Mouse (Mus musculus): ENCODE results near the gene Gls. TPM values are rescaled to one million over a fixed set of nuclear protein-coding genes. Genes with fewer than 3 reads are reported as not detected.
A peak's percentile ranks its signal among the peaks of the same experiment; 100 is the strongest.

The Gls gene
- polyA plus RNA-seq, 1 experiment = 89.5 TPM

GRCm38 (mm10) chr1:52182992-52183391, 50.0 kb downstream of the Gls start:
- no peak for TF ChIP-seq CTCF (IDR thresholded peaks at IDR 0.05; ENCODE audit: low read depth, low read length)
- no peak for TF ChIP-seq POLR2A (IDR thresholded peaks at IDR 0.05; ENCODE audit: borderline replicate concordance, low read depth, low read length)
- Histone ChIP-seq H3K4me1 (ENCODE audit: control insufficient read depth, insufficient read depth, low read length) (no peaks in the 10 kb centered on the region), H3K27ac (ENCODE audit: insufficient read depth, low read depth, low read length) (no peak overlapping the region), H3K4me3 (ENCODE audit: insufficient read depth, low read length) (no peak overlapping the region)

- H3K4me1 ChIP-seq (ENCODE audit: control insufficient read depth, insufficient read depth, low read length) = no peaks in the 10 kb centered on the region
- H3K27ac ChIP-seq (ENCODE audit: insufficient read depth, low read depth, low read length) = no peak overlapping the region
- no peak overlapping the region for H3K4me3 ChIP-seq (ENCODE audit: insufficient read depth, low read length)
- TF ChIP-seq CTCF (IDR thresholded peaks at IDR 0.05; ENCODE audit: low read depth, low read length) (no peak), POLR2A (IDR thresholded peaks at IDR 0.05; ENCODE audit: borderline replicate concordance, low read depth, low read length) (no peak)
These were observed 51.0 kb downstream of the Gls start for GRCm38 (mm10) chr1:52181994-52182393.

- H3K27ac ChIP-seq (ENCODE audit: insufficient read depth, low read depth, low read length) = no peak overlapping the region
- TF ChIP-seq CTCF (IDR thresholded peaks at IDR 0.05; ENCODE audit: low read depth, low read length) = no peak
- TF ChIP-seq POLR2A (IDR thresholded peaks at IDR 0.05; ENCODE audit: borderline replicate concordance, low read depth, low read length) = no peak
- H3K4me3 ChIP-seq (ENCODE audit: insufficient read depth, low read length) = no peak overlapping the region
- no peaks in the 10 kb centered on the region for H3K4me1 ChIP-seq (ENCODE audit: control insufficient read depth, insufficient read depth, low read length)
These were observed 53.0 kb downstream of the Gls start for GRCm38 (mm10) chr1:52179939-52180568.

GRCm38 (mm10) chr1:52176999-52177398, 56.0 kb downstream of the Gls start:
- H3K4me3 ChIP-seq (ENCODE audit: insufficient read depth, low read length) = no peak overlapping the region
- H3K27ac ChIP-seq (ENCODE audit: insufficient read depth, low read depth, low read length) = no peak overlapping the region
- H3K4me1 ChIP-seq (ENCODE audit: control insufficient read depth, insufficient read depth, low read length) = no peaks in the 10 kb centered on the region
- TF ChIP-seq POLR2A (IDR thresholded peaks at IDR 0.05; ENCODE audit: borderline replicate concordance, low read depth, low read length) (no peak), CTCF (IDR thresholded peaks at IDR 0.05; ENCODE audit: low read depth, low read length) (no peak)

GRCm38 (mm10) chr1:52175983-52176382, 57.0 kb downstream of the Gls start:
- no peaks in the 10 kb centered on the region for H3K4me1 ChIP-seq (ENCODE audit: control insufficient read depth, insufficient read depth, low read length)
- no peak overlapping the region for H3K4me3 ChIP-seq (ENCODE audit: insufficient read depth, low read length)
- no peak overlapping the region for H3K27ac ChIP-seq (ENCODE audit: insufficient read depth, low read depth, low read length)
- TF ChIP-seq CTCF (IDR thresholded peaks at IDR 0.05; ENCODE audit: low read depth, low read length) (no peak), POLR2A (IDR thresholded peaks at IDR 0.05; ENCODE audit: borderline replicate concordance, low read depth, low read length) (no peak)

- no peaks in the 10 kb centered on the region for H3K4me1 ChIP-seq (ENCODE audit: control insufficient read depth, insufficient read depth, low read length)
- H3K4me3 ChIP-seq (ENCODE audit: insufficient read depth, low read length) = no peak overlapping the region
- no peak for TF ChIP-seq POLR2A (IDR thresholded peaks at IDR 0.05; ENCODE audit: borderline replicate concordance, low read depth, low read length)
- TF ChIP-seq CTCF (IDR thresholded peaks at IDR 0.05; ENCODE audit: low read depth, low read length) = no peak
- no peak overlapping the region for H3K27ac ChIP-seq (ENCODE audit: insufficient read depth, low read depth, low read length)
These were observed 57.7 kb downstream of the Gls start for GRCm38 (mm10) chr1:52175321-52175720.

- Histone ChIP-seq H3K27ac (ENCODE audit: insufficient read depth, low read depth, low read length) (no peak overlapping the region), H3K4me3 (ENCODE audit: insufficient read depth, low read length) (no peak overlapping the region), H3K4me1 (ENCODE audit: control insufficient read depth, insufficient read depth, low read length) (peaks cover 6% of the 10 kb centered on the region; the same call in 1 of the 2 replicates)
- no peak for TF ChIP-seq CTCF (IDR thresholded peaks at IDR 0.05; ENCODE audit: low read depth, low read length)
- no peak for TF ChIP-seq POLR2A (IDR thresholded peaks at IDR 0.05; ENCODE audit: borderline replicate concordance, low read depth, low read length)
These were observed 61.8 kb downstream of the Gls start for GRCm38 (mm10) chr1:52171271-52171670.

GRCm38 (mm10) chr1:52170747-52171146, 62.3 kb downstream of the Gls start:
- H3K4me3 ChIP-seq (ENCODE audit: insufficient read depth, low read length) = no peak overlapping the region
- peaks cover 8% of the 10 kb centered on the region; the same call in 1 of the 2 replicates for H3K4me1 ChIP-seq (ENCODE audit: control insufficient read depth, insufficient read depth, low read length)
- H3K27ac ChIP-seq (ENCODE audit: insufficient read depth, low read depth, low read length) = no peak overlapping the region
- TF ChIP-seq CTCF (IDR thresholded peaks at IDR 0.05; ENCODE audit: low read depth, low read length) = no peak
- TF ChIP-seq POLR2A (IDR thresholded peaks at IDR 0.05; ENCODE audit: borderline replicate concordance, low read depth, low read length) = no peak

GRCm38 (mm10) chr1:52170057-52170456, 63.0 kb downstream of the Gls start:
- Histone ChIP-seq H3K4me1 (ENCODE audit: control insufficient read depth, insufficient read depth, low read length) (peaks cover 8% of the 10 kb centered on the region; the same call in 1 of the 2 replicates), H3K4me3 (ENCODE audit: insufficient read depth, low read length) (no peak overlapping the region), H3K27ac (ENCODE audit: insufficient read depth, low read depth, low read length) (no peak overlapping the region)
- peak; percentile 48; the same call in 1 of the 2 replicates for TF ChIP-seq CTCF (IDR thresholded peaks at IDR 0.05; ENCODE audit: low read depth, low read length)
- TF ChIP-seq POLR2A (IDR thresholded peaks at IDR 0.05; ENCODE audit: borderline replicate concordance, low read depth, low read length) = no peak

- Histone ChIP-seq H3K4me1 (ENCODE audit: control insufficient read depth, insufficient read depth, low read length) (peaks cover 8% of the 10 kb centered on the region; the same call in 1 of the 2 replicates), H3K27ac (ENCODE audit: insufficient read depth, low read depth, low read length) (no peak overlapping the region), H3K4me3 (ENCODE audit: insufficient read depth, low read length) (no peak overlapping the region)
- no peak for TF ChIP-seq CTCF (IDR thresholded peaks at IDR 0.05; ENCODE audit: low read depth, low read length)
- no peak for TF ChIP-seq POLR2A (IDR thresholded peaks at IDR 0.05; ENCODE audit: borderline replicate concordance, low read depth, low read length)
These were observed 66.3 kb downstream of the Gls start for GRCm38 (mm10) chr1:52166652-52167220.
